ENCODE assay signal across 28 mouse cellular contexts in genomic region chr9:108017127-108017526, GRCm38 (mm10). TPM values are rescaled to one million over a fixed set of nuclear protein-coding genes. Genes with fewer than 3 reads are reported as not detected.
A peak's percentile ranks its signal among the peaks of the same experiment; 100 is the strongest.
DNase-seq lines count a peak whose midpoint lies in the region; TF ChIP-seq lines count a peak whose summit lies in the region.
"Had no signal": no experiment of that assay in that cellular context is flagged by ENCODE, and none has a peak within 500 bp of the region (broad histone marks: within the 10 kb centered on the region; RNA-seq: fewer than 3 reads in every experiment).

No protein-coding gene starts in this region.

- no peak for DNase-seq in gastrocnemius, adult 2 months
- no peak for DNase-seq in gastrocnemius, postnatal 36 days
- peak; percentile 30 to 36 for DNase-seq in left cerebral cortex, postnatal 36 days (ENCODE audit: low spot score in 2 of 2)
- no peak for DNase-seq in left cerebral cortex, adult 2 months (ENCODE audit: extremely low spot score in 1 of 2, low spot score in 2 of 2)
- peak; percentile 88 for DNase-seq in brain, adult 2 months (ENCODE audit: low read depth, low spot score)
- peak; percentile 79 for DNase-seq in telencephalon, adult 2 months (ENCODE audit: low read depth, low spot score)
- DNase-seq: adrenal gland, adult 2 months; adrenal gland, postnatal 14 days; cerebellum, adult 11-12 months; cerebellum, adult 8-10 months; cerebellum, postnatal 10 days; cerebellum, postnatal 36 days; embryo, embryonic 11 days; gastrocnemius, postnatal 25 days; heart, adult 2 months; heart, postnatal 14 days; heart, postnatal 4 days had no signal

- no peak for TF ChIP-seq CTCF in gastrocnemius, adult 2 months (IDR thresholded peaks at IDR 0.05)
- no peak for TF ChIP-seq CTCF in left cerebral cortex, adult 2 months (IDR thresholded peaks at IDR 0.05)

- intact Hi-C loops in gastrocnemius, adult 2 months (cut with DNase I), result no loop called here
- intact Hi-C loops in gastrocnemius, postnatal 36 days (cut with DNase I), result no loop called here
- intact Hi-C loops in left cerebral cortex, postnatal 36 days (cut with DNase I), result no loop called here
- intact Hi-C loops in left cerebral cortex, adult 2 months (cut with DNase I), result no loop called here

- peak overlapping the region; percentile 28; the same call in 1 of the 2 replicates for H3K27ac ChIP-seq in gastrocnemius, adult 2 months
- no peak overlapping the region for H3K27ac ChIP-seq in left cerebral cortex, adult 2 months
- H3K27ac ChIP-seq: embryonic facial prominence, embryonic 10.5 days; embryonic facial prominence, embryonic 13.5 days; forebrain, embryonic 12.5 days; forebrain, embryonic 15.5 days; heart, adult 2 months; heart, embryonic 10.5 days; heart, embryonic 13.5 days; hindbrain, embryonic 14.5 days; hindbrain, postnatal 0 days had no signal

- H3K4me3 ChIP-seq in gastrocnemius, adult 2 months, result no peak overlapping the region
- no peak overlapping the region for H3K4me3 ChIP-seq in left cerebral cortex, adult 2 months
- H3K4me3 ChIP-seq: embryonic facial prominence, embryonic 10.5 days; embryonic facial prominence, embryonic 13.5 days; erythroblast, embryonic 14.5 days; forebrain, embryonic 12.5 days; forebrain, embryonic 15.5 days; heart, adult 2 months; heart, embryonic 10.5 days; heart, embryonic 13.5 days had no signal

RNA-seq across cellular contexts. Expression of gene Ip6k1, which starts 14.8 kb away (rescaled TPM):
- 10 to 100 TPM; 26.2 to 30.5 TPM for total RNA-seq in gastrocnemius, adult 2 months (2021)
- 10 to 100 TPM; 19.1 to 20.3 TPM for total RNA-seq in gastrocnemius, postnatal 36 days (2021)
- 100 to 1,000 TPM; 196 to 205 TPM for total RNA-seq in left cerebral cortex, postnatal 36 days (2021)
- 100 to 1,000 TPM; 205 to 207 TPM for total RNA-seq in left cerebral cortex, adult 2 months (2021)

RNA-seq across cellular contexts. Expression of gene Gm20662, which starts 21.0 kb away (rescaled TPM):
- total RNA-seq in gastrocnemius, adult 2 months (2021), result not detected
- not detected for total RNA-seq in gastrocnemius, postnatal 36 days (2021)
- total RNA-seq in left cerebral cortex, postnatal 36 days (2021), result 1 to 10 TPM in 1 of 2 experiments, not detected in 1; 2.3 TPM
- 1 to 10 TPM; 1.2 to 2.4 TPM for total RNA-seq in left cerebral cortex, adult 2 months (2021)
- total RNA-seq: adrenal gland, postnatal 14 days; gastrocnemius, postnatal 25 days had no signal

RNA-seq across cellular contexts. Expression of gene Cdhr4, which starts 24.8 kb away (rescaled TPM):
- under 1 TPM in 1 of 2 experiments, not detected in 1; 0.42 TPM for total RNA-seq in gastrocnemius, adult 2 months (2021)
- under 1 TPM in 1 of 2 experiments, not detected in 1; 0.17 TPM for total RNA-seq in gastrocnemius, postnatal 36 days (2021)
- 1 to 10 TPM in 1 of 2 experiments, under 1 TPM in 1; 0.79 to 1.4 TPM for total RNA-seq in left cerebral cortex, postnatal 36 days (2021)
- total RNA-seq in left cerebral cortex, adult 2 months (2021), result 1 to 10 TPM; 1.3 to 2.3 TPM
- total RNA-seq: gastrocnemius, adult 8-10 months; granulocyte monocyte progenitor cell, adult 5-6 weeks had no signal

RNA-seq across cellular contexts. Expression of gene Inka1, which starts 31.4 kb away (rescaled TPM):
- total RNA-seq in gastrocnemius, adult 2 months (2021), result 1 to 10 TPM; 1.1 to 3.2 TPM
- total RNA-seq in gastrocnemius, postnatal 36 days (2021), result 1 to 10 TPM; 1.6 to 2.8 TPM
- 1 to 10 TPM; 4.4 to 4.9 TPM for total RNA-seq in left cerebral cortex, postnatal 36 days (2021)
- total RNA-seq in left cerebral cortex, adult 2 months (2021), result 1 to 10 TPM; 2.8 to 4.0 TPM

RNA-seq across cellular contexts. Expression of gene Gmppb, which starts 31.9 kb away (rescaled TPM):
- 1 to 10 TPM; 3.3 to 6.3 TPM for total RNA-seq in gastrocnemius, adult 2 months (2021)
- 1 to 10 TPM; 3.3 to 3.8 TPM for total RNA-seq in gastrocnemius, postnatal 36 days (2021)
- 10 to 100 TPM; 14.4 to 17.0 TPM for total RNA-seq in left cerebral cortex, postnatal 36 days (2021)
- total RNA-seq in left cerebral cortex, adult 2 months (2021), result 10 to 100 TPM; 16.5 to 17.4 TPM

Comparison
In these comparisons a context has a peak if more than half of its experiments do, and no peak if none do; other contexts are left out.
1. DNase-seq: peak in left cerebral cortex, postnatal 36 days (2 of 2), brain, adult 2 months (single experiment) and telencephalon, adult 2 months (single experiment); none in gastrocnemius, adult 2 months (single experiment), gastrocnemius, postnatal 36 days (0 of 2) and left cerebral cortex, adult 2 months (0 of 2).
2. RNA of gene Ip6k1, which starts 14.8 kb away (total RNA-seq): 205 to 207 TPM in left cerebral cortex, adult 2 months and 196 to 205 TPM in left cerebral cortex, postnatal 36 days; 26.2 to 30.5 TPM in gastrocnemius, adult 2 months and 19.1 to 20.3 TPM in gastrocnemius, postnatal 36 days; every median in the first group is over 4 times any median in the second.